7 mouse cellular contexts compared by ENCODE assay signal in genomic region chr4:43506536-43507185, GRCm38 (mm10). TPM values are rescaled to one million over a fixed set of nuclear protein-coding genes. Genes with fewer than 3 reads are reported as not detected.
DNase-seq lines count a peak whose midpoint lies in the region; ATAC-seq and TF ChIP-seq lines count a peak whose summit lies in the region.

TSS of gene Car9 (plus strand) at chr4:43506966.

- DNase-seq in lung, postnatal 10 days, result no peak
- peak; percentile 93 for DNase-seq in cerebellum, adult 9-11 months
- peak; percentile 3 for DNase-seq in heart, postnatal 0 days (ENCODE audit: low spot score)
- no peak for DNase-seq in right cerebral cortex, postnatal 14 days
- no peak for DNase-seq in lung, postnatal 36 days

- peak within 1 kb of the TSS; percentile 56 for H3K4me3 ChIP-seq in lung, embryonic 16.5 days (ENCODE audit: low read length)
- H3K4me3 ChIP-seq in heart, postnatal 0 days (ENCODE audit: low read depth, low read length), result peak within 1 kb of the TSS; percentile 49
- H3K4me3 ChIP-seq in myocyte, result peak within 1 kb of the TSS; percentile 8

- no peak for ATAC-seq in lung, embryonic 16.5 days (ENCODE audit: low read depth)
- ATAC-seq in heart, postnatal 0 days (ENCODE audit: insufficient read depth, low read depth), result no peak

- H3K36me3 ChIP-seq in lung, embryonic 16.5 days (ENCODE audit: control insufficient read depth, insufficient read depth, low read length), result no peaks in the 10 kb centered on the region
- no peaks in the 10 kb centered on the region for H3K36me3 ChIP-seq in heart, postnatal 0 days (replicated peaks; ENCODE audit: control insufficient read depth, insufficient read depth, low read length)
- H3K36me3 ChIP-seq in myocyte (ENCODE audit: control insufficient read depth, insufficient read depth), result no peaks in the 10 kb centered on the region

- H3K27me3 ChIP-seq in lung, embryonic 16.5 days (ENCODE audit: control insufficient read depth, insufficient read depth, low read depth, low read length), result no peaks in the 10 kb centered on the region
- H3K27me3 ChIP-seq in heart, postnatal 0 days (ENCODE audit: control insufficient read depth, insufficient read depth, low read length), result no peaks in the 10 kb centered on the region
- no peaks in the 10 kb centered on the region for H3K27me3 ChIP-seq in myocyte (ENCODE audit: control insufficient read depth, insufficient read depth, insufficient read length)

- TF ChIP-seq EP300 in heart, postnatal 0 days (IDR thresholded peaks at IDR 0.05; ENCODE audit: low read depth), result no peak

- 47% methylated on average over 9 of the region's 9 CpGs for WGBS in lung, embryonic 16.5 days
- 71% methylated on average over 9 of the region's 9 CpGs for WGBS in heart, postnatal 0 days

- no peak within 1 kb of the TSS for H3K27ac ChIP-seq in lung, embryonic 16.5 days (ENCODE audit: low read length)
- no peak within 1 kb of the TSS for H3K27ac ChIP-seq in heart, postnatal 0 days (ENCODE audit: low read depth)

- H3ac ChIP-seq in myocyte (ENCODE audit: control insufficient read depth, insufficient read length), result no peak within 1 kb of the TSS

- no peak for TF ChIP-seq CTCF in heart, postnatal 0 days (IDR thresholded peaks at IDR 0.05; ENCODE audit: low read depth)

- TF ChIP-seq POLR2A in myocyte (IDR thresholded peaks at IDR 0.05; ENCODE audit: insufficient read length, low read depth), result peak; percentile 24

- H3K4me1 ChIP-seq in lung, embryonic 16.5 days (replicated peaks; ENCODE audit: control insufficient read depth, insufficient read depth, low read length), result peaks cover 10% of the 10 kb centered on the region
- peaks cover 8% of the 10 kb centered on the region; the same call in 1 of the 2 replicates for H3K4me1 ChIP-seq in heart, postnatal 0 days (ENCODE audit: control insufficient read depth, insufficient read depth)

- H3K79me2 ChIP-seq in myocyte (ENCODE audit: control insufficient read depth, insufficient read depth), result no peaks in the 10 kb centered on the region

- H3K9me3 ChIP-seq in lung, embryonic 16.5 days (ENCODE audit: control insufficient read depth, low read length), result no peaks in the 10 kb centered on the region
- no peaks in the 10 kb centered on the region for H3K9me3 ChIP-seq in heart, postnatal 0 days (replicated peaks; ENCODE audit: control insufficient read depth, low read length)

- peak within 1 kb of the TSS; percentile 85 for H3K4me2 ChIP-seq in lung, embryonic 16.5 days (ENCODE audit: low read depth, low read length)
- peak within 1 kb of the TSS; percentile 93 for H3K4me2 ChIP-seq in heart, postnatal 0 days (ENCODE audit: low read depth, low read length)
- peak within 1 kb of the TSS; percentile 45 for H3K4me2 ChIP-seq in myocyte (ENCODE audit: low read depth)

- peak within 1 kb of the TSS; percentile 73 for H3K9ac ChIP-seq in lung, embryonic 16.5 days (ENCODE audit: low read length)
- H3K9ac ChIP-seq in heart, postnatal 0 days (replicated peaks; ENCODE audit: low read depth, low read length), result no peak within 1 kb of the TSS

TF ChIP-seq in myocyte, 11 proteins besides CTCF, POLR2A, EP300 and RAD21:
- TF ChIP-seq MYOG (IDR thresholded peaks at IDR 0.05; ENCODE audit: control insufficient read depth in 1 of 3, insufficient read depth in 1 of 3, insufficient read length in 2 of 3, low read depth in 2 of 3) (no peak), SRF (IDR thresholded peaks at IDR 0.05; ENCODE audit: control insufficient read depth, insufficient read length, low read depth) (no peak), POLR2AphosphoS2 (IDR thresholded peaks at IDR 0.05; ENCODE audit: insufficient read length, low read depth) (no peak), E2F4 (IDR thresholded peaks at IDR 0.05; ENCODE audit: insufficient read depth) (no peak), USF1 (IDR thresholded peaks at IDR 0.05; ENCODE audit: low read depth) (no peak), MAX (IDR thresholded peaks at IDR 0.05; ENCODE audit: low read depth) (no peak), TCF3 (IDR thresholded peaks at IDR 0.05; ENCODE audit: insufficient read length, low read depth) (no peak), MYOD1 (IDR thresholded peaks at IDR 0.05; ENCODE audit: control insufficient read depth in 1 of 3, insufficient read length in 2 of 3, low read depth in 2 of 3) (no peak), CEBPB (IDR thresholded peaks at IDR 0.05; ENCODE audit: insufficient read depth, poor library complexity, severe bottlenecking) (no peak), REST (IDR thresholded peaks at IDR 0.05; ENCODE audit: insufficient read depth, insufficient read length) (no peak), TCF12 (IDR thresholded peaks at IDR 0.05; ENCODE audit: insufficient read depth, poor library complexity, severe bottlenecking) (no peak)

RNA-seq across cellular contexts. Expression of gene Car9, which starts in this region (rescaled TPM):
- 5.5 and 6.4 TPM in 2 replicates for polyA plus RNA-seq in lung, embryonic 16.5 days (2015; fragmentation: Nextera tagmentation; extraction: Ambion mirVana)
- 4.6 TPM in 1 of 2 replicates, not detected in the other for total RNA-seq in heart, postnatal 0 days (2014; rRNA removed; ENCODE audit: low replicate concordance)
- 0.80 and 1.1 TPM in 2 replicates for polyA plus RNA-seq in heart, postnatal 0 days (2015; fragmentation: Nextera tagmentation; extraction: Ambion mirVana)
- 10.7 TPM for polyA plus RNA-seq in myocyte (2012; fragmentation: generic; extraction: Trizol)

Comparison
In these comparisons a context has a peak if more than half of its experiments do, and no peak if none do; other contexts are left out.
1. DNase-seq: peak in cerebellum, adult 9-11 months (single experiment) and heart, postnatal 0 days (single experiment); none in lung, postnatal 10 days (single experiment), right cerebral cortex, postnatal 14 days (single experiment) and lung, postnatal 36 days (single experiment).
2. Peak in every context shown above with its lines, with median percentiles within 50 percentile points of each other: H3K4me2 ChIP-seq and H3K4me3 ChIP-seq.